Mouse (Mus musculus) liver, embryonic 14.5 days (tissue): Measurements from ENCODE around the gene C2cd3. TPM values are rescaled to one million over a fixed set of nuclear protein-coding genes. Genes with fewer than 3 reads are reported as not detected.

ENCODE experiments used
- ATAC-seq: fragments of 200-750 bp; cut with Nextera tagmentation; 2 replicates; pipeline ENCODE4 v1.8.0; 2017; ENCODE audit warnings: moderate number of reproducible peaks, mild to moderate bottlenecking, moderate library complexity; ENCODE audit not compliant: insufficient read depth
- DNase-seq, 3 experiments: peaks; one replicate each; pipeline ENCODE4 v3.0.0-alpha.2; 2012 to 2013; ENCODE audit warnings: low read depth in 3 of 3, low spot score in 3 of 3
- H3K27ac ChIP-seq: fragments of 300-500 bp; sonication (generic); 2 replicates; pipeline ENCODE4 v1.5.1; 2014; ENCODE audit warnings: moderate library complexity, mild to moderate bottlenecking, control low read depth, inconsistent platforms
- H3K27me3 ChIP-seq: fragments of 300-500 bp; sonication (generic); 2 replicates; pipeline ENCODE4 v1.6.1; 2014; ENCODE audit warnings: mild to moderate bottlenecking, low read length, moderate library complexity; ENCODE audit not compliant: control insufficient read depth, insufficient read depth
- H3K36me3 ChIP-seq: fragments of 300-500 bp; sonication (generic); replicated peaks from 2 replicates; pipeline ENCODE4 v1.6.1; 2014; ENCODE audit warnings: low read depth; ENCODE audit not compliant: control insufficient read depth, insufficient read depth
- H3K4me1 ChIP-seq, 2 experiments: fragments of 200-500 bp in 1 of 2; fragments of 300-500 bp in 1 of 2; sonication (generic) in 1 of 2; replicated peaks; 2 replicates each; pipeline ENCODE4 v1.6.1; 2012 to 2014; ENCODE audit warnings: antibody characterized with exemption in 1 of 2, inconsistent platforms in 1 of 2, low read length in 1 of 2; ENCODE audit not compliant: control insufficient read depth in 2 of 2, insufficient read depth in 2 of 2
- H3K4me2 ChIP-seq: fragments of 300-500 bp; sonication (generic); 2 replicates; pipeline ENCODE4 v1.6.1; 2014; ENCODE audit warnings: low read depth, mild to moderate bottlenecking, control low read depth, moderate library complexity
- H3K4me3 ChIP-seq, 2 experiments: fragments of 200-500 bp in 1 of 2; fragments of 300-500 bp in 1 of 2; sonication (generic) in 1 of 2; 2 replicates each; pipeline ENCODE4 v1.5.1; 2012 to 2014; ENCODE audit warnings: low read depth in 2 of 2, low read length in 2 of 2, mild to moderate bottlenecking in 2 of 2, control low read depth in 1 of 2, inconsistent platforms in 1 of 2, moderate library complexity in 1 of 2; ENCODE audit not compliant: insufficient read depth in 1 of 2
- H3K9ac ChIP-seq: fragments of 300-500 bp; sonication (generic); replicated peaks from 2 replicates; pipeline ENCODE4 v1.6.1; 2014; ENCODE audit warnings: mild to moderate bottlenecking, control low read depth, moderate library complexity
- H3K9me3 ChIP-seq: fragments of 300-500 bp; sonication (generic); 2 replicates; pipeline ENCODE4 v1.6.1; 2016; ENCODE audit warnings: low read length, mixed read lengths; ENCODE audit not compliant: control insufficient read depth
- CTCF ChIP-seq: IDR thresholded peaks from 2 replicates; pipeline ENCODE4 v1.5.1; 2016; ENCODE audit warnings: antibody characterized with exemption, low read depth, control low read depth
- EP300 ChIP-seq: IDR thresholded peaks from 2 replicates; pipeline ENCODE4 v1.6.1; 2016; ENCODE audit warnings: antibody characterized with exemption, low read depth
- WGBS: fragments of 180-500 bp; shearing (Covaris S2); extraction: QIAGEN DNeasy Blood & Tissue Kit; methylation state at CpG from one replicate; pipeline ENCODE4 v1.1.7; 2014; ENCODE audit not compliant: insufficient replicate concordance; 5-methylcytosine and 5-hydroxymethylcytosine counted together
- polyA plus RNA-seq, 2 experiments: library from polyadenylated mRNA; depleted of rRNA in 1 of 2; stranded (reverse) in 1 of 2; unstranded in 1 of 2; fragments of >200 nt; fragmentation: Nextera tagmentation in 1 of 2; extraction: Ambion mirVana in 1 of 2; gene quantifications; 2 replicates each; pipeline versions ENCODE4 v1.2.1 to v1.2.3; 2012 to 2014

Gene C2cd3
- polyA plus RNA-seq, 2 experiments: 9.1 to 10.2 TPM

GRCm38 (mm10) chr7:100331269-100331668 is 40.8 kb upstream of the C2cd3 start:
- no peak overlapping the region for H3K27ac ChIP-seq
- no peak overlapping the region for H3K4me2 ChIP-seq
- no peak for DNase-seq
- no peak overlapping the region for H3K4me3 ChIP-seq
- whole genome bisulfite sequencing: 61% methylated on average over 3 of the region's 3 CpGs
- TF ChIP-seq CTCF (no peak), EP300 (no peak)
- H3K4me1 ChIP-seq: no peaks in the 10 kb centered on the region
- no peak for ATAC-seq
- peaks cover 11% of the 10 kb centered on the region for H3K36me3 ChIP-seq
- H3K27me3 ChIP-seq: no peaks in the 10 kb centered on the region
- H3K9me3 ChIP-seq: no peaks in the 10 kb centered on the region
- H3K9ac ChIP-seq: no peak overlapping the region

GRCm38 (mm10) chr7:100335921-100336320 is 36.1 kb upstream of the C2cd3 start:
- 90% methylated on average over 2 of the region's 2 CpGs for WGBS
- ATAC-seq (no peak), DNase-seq (no peak)
- H3K9me3 ChIP-seq: no peaks in the 10 kb centered on the region
- H3K27me3 ChIP-seq: no peaks in the 10 kb centered on the region
- no peak overlapping the region for H3K4me2 ChIP-seq
- H3K36me3 ChIP-seq: peaks cover 21% of the 10 kb centered on the region
- H3K4me3 ChIP-seq: no peak overlapping the region
- H3K27ac ChIP-seq: no peak overlapping the region
- TF ChIP-seq CTCF (no peak), EP300 (no peak)
- H3K9ac ChIP-seq: no peak overlapping the region
- H3K4me1 ChIP-seq: no peaks in the 10 kb centered on the region

GRCm38 (mm10) chr7:100354984-100355383 is 17.0 kb upstream of the C2cd3 start:
- Histone ChIP-seq H3K9me3 (no peaks in the 10 kb centered on the region), H3K27me3 (no peaks in the 10 kb centered on the region), H3K4me2 (no peak overlapping the region), H3K4me1 (no peaks in the 10 kb centered on the region), H3K27ac (no peak overlapping the region), H3K9ac (no peak overlapping the region), H3K36me3 (no peaks in the 10 kb centered on the region; the same call in 1 of the 2 replicates), H3K4me3 (no peak overlapping the region)
- ATAC-seq (no peak), DNase-seq (no peak)
- TF ChIP-seq CTCF (no peak), EP300 (no peak)
- 74% methylated on average over 4 of the region's 4 CpGs for WGBS

- Histone ChIP-seq H3K9ac (no peak overlapping the region), H3K9me3 (no peaks in the 10 kb centered on the region), H3K27ac (no peak overlapping the region), H3K36me3 (no peaks in the 10 kb centered on the region), H3K4me3 (no peak overlapping the region), H3K4me1 (no peaks in the 10 kb centered on the region), H3K4me2 (no peak overlapping the region), H3K27me3 (no peaks in the 10 kb centered on the region)
- DNase-seq (no peak), ATAC-seq (no peak)
- TF ChIP-seq CTCF (no peak), EP300 (no peak)
- WGBS: 81% methylated on average over 5 of the region's 5 CpGs
Observed at GRCm38 (mm10) chr7:100356324-100356723, 15.7 kb upstream of the C2cd3 start.

- H3K4me2 ChIP-seq: no peak overlapping the region
- no peaks in the 10 kb centered on the region for H3K27me3 ChIP-seq
- no peaks in the 10 kb centered on the region for H3K36me3 ChIP-seq
- no peak for DNase-seq
- no peak overlapping the region for H3K4me3 ChIP-seq
- H3K27ac ChIP-seq: no peak overlapping the region
- H3K4me1 ChIP-seq: no peaks in the 10 kb centered on the region
- TF ChIP-seq EP300: no peak
- TF ChIP-seq CTCF: no peak
- H3K9ac ChIP-seq: no peak overlapping the region
- no peaks in the 10 kb centered on the region for H3K9me3 ChIP-seq
- no peak for ATAC-seq
- WGBS: 92% methylated on average over 1 of the region's 1 CpGs
Observed at GRCm38 (mm10) chr7:100356768-100357167, 15.3 kb upstream of the C2cd3 start.
